Mouse (Mus musculus) midbrain, embryonic 14.5 days (tissue): ENCODE data around the gene Zfp771. TPM values are rescaled to one million over a fixed set of nuclear protein-coding genes. Genes with fewer than 3 reads are reported as not detected.
A peak's percentile ranks its signal among the peaks of the same experiment; 100 is the strongest.

Source experiments
- ATAC-seq: fragments of 200-750 bp; cut with Nextera tagmentation; 2 replicates; pipeline ENCODE4 v1.8.0; 2017; ENCODE audit warnings: moderate number of reproducible peaks, moderate library complexity; ENCODE audit not compliant: low FRiP score, low TSS enrichment
- DNase-seq: peaks from one replicate; pipeline ENCODE4 v3.0.0-alpha.2; 2015
- H3K27ac ChIP-seq: fragments of 300-500 bp; sonication (generic); replicated peaks from 2 replicates; pipeline ENCODE4 v1.5.1; 2014; ENCODE audit warnings: mild to moderate bottlenecking, low read depth, low read length, moderate library complexity
- H3K27me3 ChIP-seq: fragments of 300-500 bp; sonication (generic); 2 replicates; pipeline ENCODE4 v1.6.1; 2014; ENCODE audit warnings: low read length, control low read depth, mixed read lengths; ENCODE audit not compliant: control insufficient read depth, insufficient read depth
- H3K36me3 ChIP-seq: fragments of 300-500 bp; sonication (generic); 2 replicates; pipeline ENCODE4 v1.6.1; 2014; ENCODE audit warnings: low read length, control low read depth; ENCODE audit not compliant: control insufficient read depth, insufficient read depth
- H3K4me1 ChIP-seq: fragments of 300-500 bp; sonication (generic); 2 replicates; pipeline ENCODE4 v1.6.1; 2014; ENCODE audit warnings: mild to moderate bottlenecking, antibody characterized with exemption, low read length, control low read depth; ENCODE audit not compliant: control insufficient read depth, insufficient read depth
- H3K4me2 ChIP-seq: fragments of 300-500 bp; sonication (generic); 2 replicates; pipeline ENCODE4 v1.6.1; 2014; ENCODE audit warnings: mild to moderate bottlenecking, low read length, moderate library complexity
- H3K4me3 ChIP-seq: fragments of 300-500 bp; sonication (generic); replicated peaks from 2 replicates; pipeline ENCODE4 v1.5.1; 2014; ENCODE audit warnings: low read depth, low read length
- H3K9ac ChIP-seq: fragments of 300-500 bp; sonication (generic); replicated peaks from 2 replicates; pipeline ENCODE4 v1.6.1; 2014; ENCODE audit warnings: mild to moderate bottlenecking, low read length, moderate library complexity
- H3K9me3 ChIP-seq: fragments of 300-500 bp; sonication (generic); 2 replicates; pipeline ENCODE4 v1.6.1; 2016; ENCODE audit warnings: low read length, control low read depth, mixed read lengths; ENCODE audit not compliant: control insufficient read depth
- WGBS: fragments of 180-500 bp; shearing (Covaris S2); extraction: QIAGEN DNeasy Blood & Tissue Kit; methylation state at CpG from one replicate; pipeline ENCODE4 v1.1.7; 2014; 5-methylcytosine and 5-hydroxymethylcytosine counted together
- polyA plus RNA-seq: library from polyadenylated mRNA; unstranded; fragments of >200 nt; fragmentation: Nextera tagmentation; extraction: Ambion mirVana; gene quantifications from 2 replicates; pipeline ENCODE4 v1.2.1, GENCODE M21; 2014

The Zfp771 gene
- polyA plus RNA-seq, 1 experiment from 2014 or later, result 55.2 TPM

DNA sequence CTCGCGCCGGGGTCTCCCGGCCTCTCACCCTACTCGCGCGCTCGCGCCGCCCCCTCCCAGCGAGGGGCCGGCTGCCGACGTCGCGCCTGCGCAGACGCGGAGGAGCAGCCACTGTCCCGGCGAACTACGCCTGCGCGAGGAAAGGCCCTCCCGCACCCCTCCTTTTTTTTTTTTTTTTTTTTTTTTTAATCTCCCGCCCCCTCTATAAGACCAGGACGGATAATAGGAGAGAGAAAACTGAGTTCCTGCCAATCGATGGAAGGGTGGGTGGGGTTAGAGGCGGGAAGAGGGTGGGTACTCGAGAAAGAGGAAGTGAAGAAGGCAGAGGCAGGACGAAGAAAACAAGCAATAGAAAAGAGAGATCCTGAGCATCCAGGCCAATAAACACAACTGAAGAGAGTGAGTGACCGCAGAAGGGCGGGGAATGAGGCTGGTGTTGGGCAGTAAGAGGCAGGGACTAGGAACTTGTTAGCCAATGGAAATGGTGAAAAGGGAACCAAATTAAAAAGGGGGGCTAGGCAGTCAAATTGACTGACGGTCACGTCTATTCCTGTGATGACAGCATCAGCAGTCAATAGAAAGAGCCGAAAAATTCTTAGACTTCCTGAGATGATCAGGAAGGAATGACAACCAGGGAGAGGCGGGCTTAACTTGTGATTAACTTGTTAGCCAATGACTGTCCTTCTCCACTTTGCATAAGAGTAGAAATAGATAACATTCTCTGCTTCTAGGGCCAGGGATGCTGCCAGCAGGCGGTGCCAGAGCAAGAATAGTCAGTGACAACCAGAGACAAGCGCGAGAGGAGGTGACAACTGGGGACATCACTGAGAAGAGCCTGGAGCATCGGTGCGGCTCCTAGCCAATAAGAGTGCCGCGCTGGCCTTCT, 35.3 kb upstream of the Zfp771 start, which contains the start of gene Mylpf:
Gene Mylpf (plus strand): TSS at position 338 of the 886 bp plus-strand sequence.
- Histone ChIP-seq H3K27me3 (no peaks in the 10 kb centered on the region; the same call in 1 of the 2 replicates), H3K9ac (peak within 1 kb of the TSS; percentile 89), H3K9me3 (no peaks in the 10 kb centered on the region), H3K4me1 (peaks cover 30% of the 10 kb centered on the region), H3K36me3 (peaks cover 10% of the 10 kb centered on the region; the same call in 1 of the 2 replicates), H3K27ac (peak within 1 kb of the TSS; percentile 86), H3K4me2 (peak within 1 kb of the TSS; percentile 99), H3K4me3 (peak within 1 kb of the TSS; percentile 94)
- ATAC-seq (peak; percentile 93), DNase-seq (peak; percentile 98)
- under 1% methylated on average over 44 of the region's 44 CpGs for WGBS

DNA sequence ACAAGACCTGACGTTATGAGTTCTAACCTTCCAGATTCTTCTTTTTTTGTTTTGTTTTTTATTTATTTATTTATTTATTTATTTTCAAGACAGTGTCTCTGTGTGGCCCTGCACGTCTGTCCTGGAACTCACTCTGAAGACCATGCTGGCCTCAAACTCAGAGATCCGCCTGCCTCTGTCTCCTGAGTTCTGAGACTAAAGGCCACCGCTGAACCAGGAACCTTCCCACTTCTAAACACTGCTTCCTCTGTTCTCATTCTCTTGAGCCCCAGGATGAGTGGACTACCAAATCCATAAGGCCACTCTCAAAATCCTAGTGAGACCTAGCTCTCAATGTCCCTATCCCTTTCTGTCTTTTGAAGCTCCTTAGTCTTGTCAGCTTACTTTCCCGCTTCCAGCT, 34.2 kb upstream of the Zfp771 start:
- WGBS, result 81% methylated on average over 5 of the region's 5 CpGs
- Histone ChIP-seq H3K27ac (peak overlapping the region; percentile 83; the same call in 1 of the 2 replicates), H3K27me3 (no peaks in the 10 kb centered on the region; the same call in 1 of the 2 replicates), H3K4me2 (peak overlapping the region; percentile 67), H3K4me1 (peaks cover 27% of the 10 kb centered on the region), H3K36me3 (0 out of 2 replicates have a peak, but pooled peaks cover 3% of the 10 kb centered on the region), H3K4me3 (peak overlapping the region; percentile 35; the same call in 1 of the 2 replicates), H3K9me3 (no peaks in the 10 kb centered on the region), H3K9ac (no peak overlapping the region)
- ATAC-seq, result no peak
- no peak for DNase-seq

DNA sequence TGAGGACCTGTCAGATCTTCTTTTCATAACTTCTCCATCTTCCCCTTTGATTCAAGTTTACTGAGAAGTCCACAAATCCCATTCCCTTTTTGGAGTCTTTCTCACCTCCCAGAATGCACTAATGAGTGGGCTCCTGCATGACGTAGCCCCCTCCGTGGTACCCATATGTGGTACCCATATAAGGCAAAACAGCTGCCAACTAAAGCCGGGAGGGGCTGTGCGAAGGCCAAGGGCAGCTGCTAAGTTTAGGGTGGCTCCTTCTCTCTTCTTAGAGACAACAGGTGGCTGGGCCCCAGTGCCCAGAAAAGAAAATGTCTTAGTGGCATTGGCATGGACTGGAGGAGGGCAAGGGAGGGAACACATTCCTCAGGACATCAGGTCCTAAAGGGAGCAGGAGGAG, 33.8 kb upstream of the Zfp771 start:
- WGBS, result 97% methylated on average over 4 of the region's 4 CpGs
- DNase-seq (no peak), ATAC-seq (no peak)
- Histone ChIP-seq H3K36me3 (no peaks in the 10 kb centered on the region), H3K4me1 (peaks cover 23% of the 10 kb centered on the region), H3K27me3 (no peaks in the 10 kb centered on the region; the same call in 1 of the 2 replicates), H3K9me3 (no peaks in the 10 kb centered on the region), H3K27ac (no peak overlapping the region), H3K4me3 (no peak overlapping the region), H3K9ac (no peak overlapping the region), H3K4me2 (no peak overlapping the region)

DNA sequence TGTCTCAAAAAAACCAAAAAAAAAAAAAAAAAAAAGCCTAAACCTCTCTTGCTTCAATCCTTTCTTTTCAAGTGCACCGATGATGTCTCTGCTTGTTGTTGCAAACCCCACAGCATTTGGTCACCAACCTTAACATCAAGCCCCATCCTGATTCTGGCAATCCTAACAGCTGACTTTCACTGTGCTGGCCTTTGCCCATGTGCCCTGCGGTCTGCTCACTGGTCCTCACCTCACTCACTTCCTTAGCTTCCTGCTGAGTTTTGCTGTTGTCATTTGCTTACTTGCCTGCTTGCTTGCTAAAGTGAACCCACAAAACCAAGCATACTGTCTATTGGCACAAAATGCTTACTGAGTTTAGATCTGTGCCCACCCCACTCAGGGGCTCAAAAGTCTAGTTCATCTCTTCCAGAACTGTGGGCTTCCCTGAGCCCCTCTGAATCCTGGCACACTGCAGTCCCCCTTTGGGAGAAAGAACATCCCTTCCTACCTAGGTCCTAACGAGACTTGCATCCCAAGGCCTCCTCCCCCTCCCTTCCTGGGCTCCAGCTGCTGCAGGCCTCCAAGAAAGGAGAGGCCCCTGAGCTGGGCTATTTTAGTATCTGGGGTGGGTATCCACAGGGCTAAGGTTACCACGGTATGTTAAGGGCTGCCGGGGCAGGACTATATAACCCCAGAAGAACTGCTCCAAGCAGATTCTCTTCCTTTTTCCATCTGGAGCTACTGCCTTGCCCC, 32.9 kb upstream of the Zfp771 start:
- Histone ChIP-seq H3K36me3 (no peaks in the 10 kb centered on the region), H3K27ac (no peak overlapping the region), H3K4me1 (peaks cover 16% of the 10 kb centered on the region), H3K4me2 (no peak overlapping the region), H3K9ac (no peak overlapping the region), H3K27me3 (no peaks in the 10 kb centered on the region; the same call in 1 of the 2 replicates), H3K9me3 (no peaks in the 10 kb centered on the region), H3K4me3 (no peak overlapping the region)
- 80% methylated on average over 5 of the region's 5 CpGs for WGBS
- DNase-seq (no peak), ATAC-seq (no peak)

DNA sequence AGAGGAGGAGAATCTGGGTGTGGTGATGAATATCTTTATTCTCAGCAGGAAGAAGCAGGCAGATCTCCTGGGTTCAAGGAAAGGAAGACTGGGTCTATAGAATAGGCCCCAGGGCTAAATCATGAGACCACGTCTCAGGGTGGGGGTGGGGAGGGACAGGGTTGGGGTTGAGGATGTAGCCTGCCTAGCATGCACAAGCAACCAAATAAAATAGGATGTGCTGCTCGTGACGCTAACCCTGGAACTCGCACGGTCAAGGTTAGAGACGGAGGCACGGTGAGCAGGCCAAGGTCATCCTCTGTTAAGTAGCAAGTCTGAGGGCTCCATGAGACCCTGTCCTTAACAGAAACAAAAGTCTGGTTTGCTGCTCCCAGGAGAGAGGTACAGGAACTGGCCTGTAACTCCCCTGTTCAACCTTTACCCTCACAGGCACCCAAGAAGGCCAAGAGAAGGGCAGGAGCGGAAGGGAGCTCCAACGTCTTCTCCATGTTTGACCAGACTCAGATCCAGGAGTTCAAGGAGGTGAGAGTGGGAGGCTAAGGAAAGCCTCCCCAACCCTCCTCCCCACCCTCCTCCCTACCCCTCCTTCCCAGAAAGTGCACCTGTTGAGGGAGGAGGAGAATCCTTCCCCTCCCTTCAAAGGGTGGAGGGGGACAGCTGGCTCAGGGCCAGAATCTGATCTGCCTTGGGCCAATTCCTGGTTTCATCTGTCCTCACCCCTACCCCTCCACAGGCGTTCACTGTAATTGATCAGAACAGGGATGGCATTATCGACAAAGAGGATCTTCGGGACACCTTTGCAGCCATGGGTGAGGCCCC, 31.4 kb upstream of the Zfp771 start:
- 94% methylated on average over 12 of the region's 12 CpGs for WGBS
- no peaks in the 10 kb centered on the region for H3K9me3 ChIP-seq
- peaks cover 8% of the 10 kb centered on the region for H3K4me1 ChIP-seq
- H3K36me3 ChIP-seq, result no peaks in the 10 kb centered on the region
- H3K9ac ChIP-seq, result no peak overlapping the region
- ATAC-seq (no peak), DNase-seq (no peak)
- H3K4me3 ChIP-seq, result no peak overlapping the region
- H3K27ac ChIP-seq, result no peak overlapping the region
- no peak overlapping the region for H3K4me2 ChIP-seq
- H3K27me3 ChIP-seq, result no peaks in the 10 kb centered on the region; the same call in 1 of the 2 replicates

DNA sequence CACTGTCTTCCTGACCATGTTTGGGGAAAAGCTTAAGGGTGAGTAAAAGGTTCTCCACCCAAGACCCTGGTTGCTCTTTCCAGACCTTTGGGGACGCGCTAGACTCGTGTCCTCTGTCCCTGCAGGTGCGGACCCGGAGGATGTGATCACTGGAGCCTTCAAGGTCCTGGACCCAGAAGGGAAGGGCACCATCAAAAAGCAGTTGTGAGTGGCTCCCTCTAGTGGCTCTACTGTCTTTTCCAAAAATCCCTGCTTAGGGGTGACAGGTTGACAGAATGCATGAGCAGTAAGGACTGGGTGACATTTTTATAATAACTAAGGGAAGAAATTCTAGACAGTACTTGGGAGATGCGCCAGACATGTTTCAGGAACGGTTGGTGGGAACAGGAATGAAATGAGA, 30.6 kb upstream of the Zfp771 start:
- Histone ChIP-seq H3K27me3 (no peaks in the 10 kb centered on the region; the same call in 1 of the 2 replicates), H3K9ac (no peak overlapping the region), H3K36me3 (no peaks in the 10 kb centered on the region), H3K9me3 (no peaks in the 10 kb centered on the region), H3K4me2 (no peak overlapping the region), H3K4me3 (no peak overlapping the region), H3K4me1 (peaks cover 8% of the 10 kb centered on the region), H3K27ac (no peak overlapping the region)
- DNase-seq (peak; percentile 65), ATAC-seq (no peak)
- WGBS, result 37% methylated on average over 7 of the region's 7 CpGs

DNA sequence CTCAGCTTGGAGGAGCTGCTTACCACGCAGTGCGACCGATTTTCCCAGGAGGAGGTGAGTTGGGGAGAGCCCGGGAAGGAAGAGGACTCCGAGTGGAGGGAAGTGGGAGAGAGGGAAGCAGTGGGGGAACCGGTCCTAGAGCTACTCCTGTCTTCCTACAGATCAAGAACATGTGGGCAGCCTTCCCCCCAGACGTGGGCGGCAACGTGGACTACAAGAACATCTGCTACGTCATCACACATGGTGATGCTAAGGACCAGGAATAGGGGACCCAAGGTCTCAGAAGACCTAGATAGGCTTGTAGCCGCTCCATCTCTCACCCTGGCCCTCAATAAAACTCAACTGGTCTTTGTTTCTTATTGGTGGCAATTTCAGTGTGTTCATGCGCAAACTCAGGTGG, 30.1 kb upstream of the Zfp771 start:
- Histone ChIP-seq H3K27ac (no peak overlapping the region), H3K9ac (no peak overlapping the region), H3K4me2 (no peak overlapping the region), H3K9me3 (no peaks in the 10 kb centered on the region), H3K4me3 (no peak overlapping the region), H3K27me3 (no peaks in the 10 kb centered on the region; the same call in 1 of the 2 replicates), H3K36me3 (no peaks in the 10 kb centered on the region), H3K4me1 (peaks cover 8% of the 10 kb centered on the region)
- no peak for ATAC-seq
- DNase-seq, result no peak
- 49% methylated on average over 12 of the region's 12 CpGs for WGBS

DNA sequence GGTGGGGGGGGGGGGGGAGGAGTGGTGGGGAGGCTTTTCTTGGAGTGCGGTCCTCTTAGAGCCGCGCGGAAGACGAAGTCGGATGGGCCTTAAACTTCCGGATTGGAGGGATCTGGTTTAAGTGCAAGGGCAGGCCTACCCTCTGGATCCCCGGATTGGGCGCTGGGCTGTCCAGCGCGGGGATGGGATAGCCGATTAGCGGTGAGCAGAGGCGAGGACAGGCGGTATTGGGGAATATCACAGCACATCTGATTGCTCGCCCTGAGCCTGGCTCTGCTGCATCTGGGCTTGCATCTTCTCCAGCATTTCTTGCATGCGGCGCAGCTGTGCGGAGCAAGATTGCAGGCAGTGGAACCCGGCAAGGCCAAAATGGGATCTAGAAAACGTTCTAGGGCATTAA, 29.6 kb upstream of the Zfp771 start:
- Histone ChIP-seq H3K27me3 (no peaks in the 10 kb centered on the region; the same call in 1 of the 2 replicates), H3K4me2 (peak overlapping the region; percentile 40; the same call in 1 of the 2 replicates), H3K9me3 (no peaks in the 10 kb centered on the region), H3K4me1 (peaks cover 4% of the 10 kb centered on the region), H3K9ac (no peak overlapping the region), H3K27ac (no peak overlapping the region), H3K36me3 (no peaks in the 10 kb centered on the region), H3K4me3 (no peak overlapping the region)
- 31% methylated on average over 21 of the region's 21 CpGs for WGBS
- DNase-seq (no peak), ATAC-seq (no peak)
